In the genomic region with DNA sequence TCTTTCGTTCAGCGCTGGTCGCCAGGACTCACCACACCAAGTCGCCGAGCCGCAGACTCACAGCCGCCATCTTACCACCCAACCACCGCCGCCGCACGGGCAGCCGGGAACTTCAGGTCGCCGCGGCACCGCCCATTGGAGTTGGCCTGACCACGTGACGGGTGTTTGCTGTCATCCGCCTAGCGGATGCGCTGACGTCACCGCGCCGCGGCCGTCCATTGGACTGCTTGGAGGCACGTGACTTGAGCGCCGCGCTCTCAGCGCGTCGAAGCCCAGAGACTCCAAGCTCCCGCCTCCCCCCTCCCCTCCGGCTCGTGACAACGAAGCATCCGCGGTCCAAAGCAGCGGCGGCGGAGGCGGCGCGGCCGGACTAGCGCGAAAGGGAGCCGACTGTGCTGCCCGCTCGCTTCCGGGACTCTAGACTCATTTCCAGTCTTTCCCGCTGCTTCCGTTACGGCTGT, we compare ENCODE assay signal across 8 mouse cellular contexts. TPM values are rescaled to one million over a fixed set of nuclear protein-coding genes. Genes with fewer than 3 reads are reported as not detected.
A peak's percentile ranks its signal among the peaks of the same experiment; 100 is the strongest.
DNase-seq lines count a peak whose midpoint lies in the region; ATAC-seq and TF ChIP-seq lines count a peak whose summit lies in the region.

Gene Glyr1 (minus strand): TSS at position 90 of the 461 bp plus-strand sequence.
Gene Ubn1 (plus strand): TSS at position 284 of the 461 bp plus-strand sequence.

- peak; percentile 94 for ATAC-seq in activated CD4-positive, CD25-positive, alpha-beta regulatory T cell, adult 4 months

- TF ChIP-seq POLR2A in cortical plate, adult 2 months (IDR thresholded peaks at IDR 0.05; ENCODE audit: extremely low read depth, insufficient read depth, low read length): peak; percentile 83

- no peaks in the 10 kb centered on the region for H3K9me3 ChIP-seq in megakaryocyte, embryonic 14.5 days

- H3K4me3 ChIP-seq in cortical plate, adult 2 months (ENCODE audit: insufficient read depth, low read length): peak within 1 kb of the TSS; percentile 69
- H3K4me3 ChIP-seq in megakaryocyte, embryonic 14.5 days (replicated peaks): peak within 1 kb of the TSS; percentile 99

- no peaks in the 10 kb centered on the region for H3K27me3 ChIP-seq in megakaryocyte, embryonic 14.5 days (replicated peaks)

- peak; percentile 98 to 99 for DNase-seq in gastrocnemius, adult 8-10 months (ENCODE audit: low spot score in 2 of 2)
- DNase-seq in hindlimb bud, embryonic 11.5 days (ENCODE audit: extremely low spot score, low read depth, low spot score): peak; percentile 97
- peak; percentile 96 to 99 for DNase-seq in left cerebral cortex, adult 8-10 months (ENCODE audit: low spot score in 2 of 2)
- peak; percentile 100 for DNase-seq in right cerebral cortex, postnatal 10 days (ENCODE audit: low spot score in 2 of 2)
- peak; percentile 96 for DNase-seq in urinary bladder, postnatal 25 days (ENCODE audit: low spot score)

- peaks cover 4% of the 10 kb centered on the region; the same call in 1 of the 2 replicates for H3K4me1 ChIP-seq in cortical plate, adult 2 months (ENCODE audit: control insufficient read depth, insufficient read depth, low read length)
- peaks cover 39% of the 10 kb centered on the region for H3K4me1 ChIP-seq in megakaryocyte, embryonic 14.5 days

- H3K27ac ChIP-seq in cortical plate, adult 2 months (ENCODE audit: insufficient read depth, low read length): peak within 1 kb of the TSS; percentile 95

- peaks cover 55% of the 10 kb centered on the region for H3K36me3 ChIP-seq in megakaryocyte, embryonic 14.5 days (replicated peaks; ENCODE audit: low read length)

- no peak for TF ChIP-seq CTCF in cortical plate, adult 2 months (IDR thresholded peaks at IDR 0.05; ENCODE audit: extremely low read depth, insufficient read depth, low read length)

RNA-seq across cellular contexts. Expression of gene Glyr1, which starts in this region (rescaled TPM):
- 10 to 100 TPM; 66.1 to 82.5 TPM for polyA plus RNA-seq in activated CD4-positive, CD25-positive, alpha-beta regulatory T cell, adult 4 months (2017; shearing (Covaris generic))
- polyA plus RNA-seq in cortical plate, adult 2 months (2012; rRNA removed): 146 and 157 TPM in 2 replicates
- total RNA-seq in gastrocnemius, adult 8-10 months (2022): 10 to 100 TPM; 31.2 to 34.1 (median 33.6) TPM
- total RNA-seq in left cerebral cortex, adult 8-10 months (2022): 100 to 1,000 TPM; 139 to 152 (median 147) TPM
- 4.3 and 10.9 TPM in 2 replicates for polyA plus RNA-seq in megakaryocyte, embryonic 14.5 days (2012; ENCODE audit: insufficient read depth, low replicate concordance)

RNA-seq across cellular contexts. Expression of gene Ubn1, which starts in this region (rescaled TPM):
- polyA plus RNA-seq in activated CD4-positive, CD25-positive, alpha-beta regulatory T cell, adult 4 months (2017; shearing (Covaris generic)): 10 to 100 TPM; 28.7 to 41.5 TPM
- 30.3 and 30.4 TPM in 2 replicates for polyA plus RNA-seq in cortical plate, adult 2 months (2012; rRNA removed)
- 10 to 100 TPM; 21.9 to 25.6 (median 23.0) TPM for total RNA-seq in gastrocnemius, adult 8-10 months (2022)
- 10 to 100 TPM; 36.4 to 42.8 (median 40.3) TPM for total RNA-seq in left cerebral cortex, adult 8-10 months (2022)
- 8.9 and 11.3 TPM in 2 replicates for polyA plus RNA-seq in megakaryocyte, embryonic 14.5 days (2012; ENCODE audit: insufficient read depth, low replicate concordance)

Comparison
In these comparisons a context has a peak if more than half of its experiments do, and no peak if none do; other contexts are left out.
1. Peak in every context shown above with its lines: DNase-seq, ATAC-seq, H3K4me3 ChIP-seq and H3K27ac ChIP-seq.
2. RNA of gene Glyr1 (total RNA-seq): 139 to 152 TPM in left cerebral cortex, adult 8-10 months; 31.2 to 34.1 TPM in gastrocnemius, adult 8-10 months; every median in the first group is over 4 times any median in the second.